8 mouse cellular contexts compared by ENCODE assay signal in genomic region chr6:29717541-29717940, GRCm38 (mm10). TPM values are rescaled to one million over a fixed set of nuclear protein-coding genes. Genes with fewer than 3 reads are reported as not detected.
DNase-seq lines count a peak whose midpoint lies in the region; ATAC-seq lines count a peak whose summit lies in the region.

No protein-coding gene starts in this region.

- no peaks in the 10 kb centered on the region for H3K9me3 ChIP-seq in embryonic facial prominence, embryonic 14.5 days (ENCODE audit: control insufficient read depth, low read length)
- no peaks in the 10 kb centered on the region for H3K9me3 ChIP-seq in limb, embryonic 15.5 days

- H3K27ac ChIP-seq in embryonic facial prominence, embryonic 14.5 days (replicated peaks; ENCODE audit: low read depth, low read length), result no peak overlapping the region; the same call in 1 of the 2 replicates
- peak overlapping the region; percentile 88 for H3K27ac ChIP-seq in limb, embryonic 15.5 days

- no peak overlapping the region for H3K9ac ChIP-seq in embryonic facial prominence, embryonic 14.5 days (ENCODE audit: low read depth, low read length)
- H3K9ac ChIP-seq in limb, embryonic 15.5 days, result no peak overlapping the region

- WGBS in embryonic facial prominence, embryonic 14.5 days, result 57% methylated on average over 10 of the region's 10 CpGs
- 62% methylated on average over 10 of the region's 10 CpGs for WGBS in limb, embryonic 15.5 days

- H3K4me1 ChIP-seq in embryonic facial prominence, embryonic 14.5 days (ENCODE audit: control insufficient read depth, insufficient read depth, low read length), result peaks cover 15% of the 10 kb centered on the region
- H3K4me1 ChIP-seq in limb, embryonic 15.5 days, result peaks cover 28% of the 10 kb centered on the region

- peak; percentile 33 for DNase-seq in cerebellum, adult 11 months
- no peak for DNase-seq in cerebellum, adult 9-11 months
- peak; percentile 19 for DNase-seq in layer of hippocampus, adult 11-12 months (ENCODE audit: low spot score)
- no peak for DNase-seq in layer of hippocampus, adult 9-11 months
- DNase-seq in embryonic facial prominence, embryonic 14.5 days (ENCODE audit: low spot score), result no peak
- DNase-seq in frontal cortex, postnatal 10 days (ENCODE audit: low spot score in 2 of 2), result no peak
- no peak for DNase-seq in kidney, postnatal 25 days

- H3K4me3 ChIP-seq in embryonic facial prominence, embryonic 14.5 days (ENCODE audit: low read depth, low read length), result no peak overlapping the region
- peak overlapping the region; percentile 21; the same call in 1 of the 2 replicates for H3K4me3 ChIP-seq in limb, embryonic 15.5 days

- H3K36me3 ChIP-seq in embryonic facial prominence, embryonic 14.5 days (ENCODE audit: control insufficient read depth, insufficient read depth, low read length), result no peaks in the 10 kb centered on the region
- no peaks in the 10 kb centered on the region for H3K36me3 ChIP-seq in limb, embryonic 15.5 days

- peak overlapping the region; percentile 53 for H3K4me2 ChIP-seq in embryonic facial prominence, embryonic 14.5 days (ENCODE audit: low read depth, low read length)
- peak overlapping the region; percentile 55 for H3K4me2 ChIP-seq in limb, embryonic 15.5 days

- H3K27me3 ChIP-seq in embryonic facial prominence, embryonic 14.5 days (replicated peaks; ENCODE audit: control insufficient read depth, insufficient read depth, low read length), result no peaks in the 10 kb centered on the region
- H3K27me3 ChIP-seq in limb, embryonic 15.5 days, result no peaks in the 10 kb centered on the region

- ATAC-seq in embryonic facial prominence, embryonic 14.5 days (ENCODE audit: low read depth), result no peak
- ATAC-seq in limb, embryonic 15.5 days (ENCODE audit: insufficient number of reproducible peaks, low FRiP score, low TSS enrichment, low read depth), result no peak

RNA-seq across cellular contexts. Expression of gene Smo, which starts 17.8 kb away (rescaled TPM):
- 45.5 and 48.9 TPM in 2 replicates for polyA plus RNA-seq in embryonic facial prominence, embryonic 14.5 days (2014; fragmentation: Nextera tagmentation; extraction: Ambion mirVana)
- 45.6 and 52.1 TPM in 2 replicates for polyA plus RNA-seq in limb, embryonic 15.5 days (2015; fragmentation: Nextera tagmentation; extraction: Ambion mirVana)

RNA-seq across cellular contexts. Expression of gene Tspan33, which starts 23.5 kb away (rescaled TPM):
- polyA plus RNA-seq in embryonic facial prominence, embryonic 14.5 days (2014; fragmentation: Nextera tagmentation; extraction: Ambion mirVana), result 3.4 and 5.0 TPM in 2 replicates
- polyA plus RNA-seq in limb, embryonic 15.5 days (2015; fragmentation: Nextera tagmentation; extraction: Ambion mirVana), result 4.1 and 4.3 TPM in 2 replicates

RNA-seq across cellular contexts. Expression of gene Ahcyl2, which starts 50.3 kb away (rescaled TPM):
- polyA plus RNA-seq in embryonic facial prominence, embryonic 14.5 days (2014; fragmentation: Nextera tagmentation; extraction: Ambion mirVana), result 12.6 and 14.0 TPM in 2 replicates
- 11.4 and 13.4 TPM in 2 replicates for polyA plus RNA-seq in limb, embryonic 15.5 days (2015; fragmentation: Nextera tagmentation; extraction: Ambion mirVana)

Comparison
In these comparisons a context has a peak if more than half of its experiments do, and no peak if none do; other contexts are left out.
1. DNase-seq: peak in cerebellum, adult 11 months (single experiment) and layer of hippocampus, adult 11-12 months (single experiment); none in cerebellum, adult 9-11 months (single experiment), layer of hippocampus, adult 9-11 months (single experiment), embryonic facial prominence, embryonic 14.5 days (single experiment), frontal cortex, postnatal 10 days (0 of 2) and kidney, postnatal 25 days (0 of 2).